Mouse (Mus musculus) cerebellum, adult 11 months (tissue): ENCODE measurements at regions not wholly inside any gene's neighbourhood (a gene's known extent, or its start where the extent isn't known, plus 50 kb on each side); places are given as distances from the start of the nearest gene placed in this dataset.
"Not testable (repeated sequence)": the region's sequence is repeated elsewhere in the genome, so short reads cannot be mapped to it uniquely, and the experiment has no call there.

Experiments
- DNase-seq: peaks from one replicate; pipeline ENCODE4 v3.0.0; 2022

GRCm38 (mm10) chr1:185847161-185847560 lies 269.9 kb downstream of the Lyplal1 start:
- no peak for DNase-seq

DNA sequence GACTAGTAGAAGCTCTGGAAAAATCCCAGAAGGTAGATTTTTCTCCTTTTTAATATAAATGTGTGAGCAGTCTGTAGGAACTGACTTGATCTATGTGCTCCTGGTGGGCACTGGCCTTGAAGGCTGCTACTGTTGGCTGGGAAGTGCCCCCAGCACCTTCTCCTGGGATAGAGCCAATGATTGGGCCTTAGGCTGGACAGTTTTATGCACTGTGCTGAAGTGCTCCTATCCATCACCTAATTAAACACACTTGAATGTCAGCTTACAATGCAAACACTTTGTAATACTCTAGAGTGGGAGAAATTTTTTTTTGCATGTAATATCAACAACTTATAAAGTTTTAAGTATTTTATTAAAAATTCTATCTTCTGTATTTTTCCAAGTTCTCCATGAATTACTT lies 266.5 kb downstream of the Lyplal1 start:
- no peak for DNase-seq

- DNase-seq: no peak
These were observed 265.7 kb downstream of the Lyplal1 start for GRCm38 (mm10) chr1:185851262-185851893.

- no peak for DNase-seq
These were observed 255.4 kb downstream of the Lyplal1 start for GRCm38 (mm10) chr1:185861692-185862091.

DNA sequence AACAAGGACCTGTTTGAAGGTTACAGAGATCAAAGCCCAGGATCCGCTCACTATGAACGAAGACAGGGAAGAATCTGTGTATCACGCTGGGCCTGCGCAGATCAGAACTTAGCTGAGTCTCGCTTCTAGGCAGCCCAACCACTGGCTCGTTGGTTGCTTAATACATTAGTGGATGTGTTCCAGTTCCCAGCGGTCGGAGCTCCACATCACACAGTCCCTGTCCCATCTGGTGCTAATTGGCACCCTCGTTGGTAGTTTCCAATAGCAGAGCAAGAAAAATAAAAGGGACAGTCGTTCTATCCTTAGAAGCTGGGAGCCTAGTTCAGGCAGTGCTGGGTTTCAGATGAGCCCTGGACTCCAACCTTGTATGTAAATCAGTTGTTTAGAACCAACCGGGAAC lies 251.2 kb downstream of the Lyplal1 start:
- DNase-seq: no peak

GRCm38 (mm10) chr1:185866612-185867011 lies 250.5 kb downstream of the Lyplal1 start:
- no peak for DNase-seq

- no peak for DNase-seq
These were observed 250.1 kb downstream of the Lyplal1 start for GRCm38 (mm10) chr1:185867018-185867417.

DNA sequence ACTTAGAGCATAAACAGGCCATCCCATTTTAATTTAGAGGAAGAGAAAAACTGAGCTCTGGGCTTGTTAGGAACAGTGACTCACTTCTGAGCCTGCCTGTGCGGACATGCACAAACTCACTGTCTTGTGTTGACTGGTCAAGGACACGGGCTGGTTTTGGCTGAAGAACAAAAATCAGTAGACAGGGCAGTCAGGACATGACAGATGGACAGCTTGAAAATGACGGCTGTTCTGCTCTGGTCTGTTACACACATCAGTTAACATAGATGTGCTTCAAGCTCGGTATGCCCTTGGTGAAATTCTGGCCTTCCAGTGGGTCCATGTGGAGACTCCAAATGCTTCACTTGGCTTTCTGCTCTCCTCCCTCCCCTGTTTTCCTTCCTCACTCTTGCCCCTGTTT lies 248.4 kb downstream of the Lyplal1 start:
- no peak for DNase-seq

DNA sequence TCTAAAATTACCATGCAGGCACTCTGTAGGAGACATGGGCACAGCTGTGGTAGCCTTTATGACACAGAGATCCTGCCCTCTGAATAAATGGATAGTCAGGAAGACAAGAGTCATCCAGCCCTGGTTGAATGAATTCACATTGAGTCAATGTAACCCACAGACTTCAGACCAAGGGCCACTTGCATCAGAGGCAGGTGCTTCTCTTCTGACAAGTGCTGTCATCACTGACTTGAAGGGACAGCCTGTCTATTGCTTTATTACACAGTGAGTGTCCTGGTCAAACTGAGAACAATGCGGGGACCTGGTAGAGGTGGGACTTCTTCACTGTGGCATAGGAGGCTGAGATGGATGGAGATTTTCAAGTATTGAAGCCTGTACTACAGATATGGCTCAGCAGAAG lies 230.1 kb downstream of the Lyplal1 start:
- no peak for DNase-seq

DNA sequence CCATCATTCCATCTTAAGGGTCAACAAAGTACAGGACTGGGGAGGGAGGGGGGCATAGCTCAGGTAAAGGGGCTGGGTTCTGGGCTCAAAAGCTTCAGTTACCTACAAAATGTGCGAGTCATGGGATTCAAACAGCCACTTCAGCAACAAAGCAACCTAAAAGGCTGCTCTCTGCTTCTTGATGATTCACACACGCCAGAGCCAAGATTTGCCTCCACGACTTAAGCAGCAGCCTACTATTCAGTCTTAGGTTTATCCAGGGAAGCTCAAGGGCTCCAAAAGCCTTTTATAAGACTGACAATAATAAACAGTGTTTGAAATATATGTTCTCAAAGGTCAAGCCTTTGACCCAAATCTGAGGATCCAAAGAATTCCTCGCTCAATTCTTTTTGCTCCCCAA lies 225.3 kb downstream of the Lyplal1 start:
- no peak for DNase-seq

GRCm38 (mm10) chr1:185893421-185893820 lies 223.7 kb downstream of the Lyplal1 start:
- DNase-seq: no peak

GRCm38 (mm10) chr1:185898475-185898874 lies 218.6 kb downstream of the Lyplal1 start:
- no peak for DNase-seq

- no peak for DNase-seq
These were observed 216.8 kb downstream of the Lyplal1 start for GRCm38 (mm10) chr1:185900316-185900715.

- no peak for DNase-seq
These were observed 214.7 kb downstream of the Lyplal1 start for GRCm38 (mm10) chr1:185902395-185902794.

DNA sequence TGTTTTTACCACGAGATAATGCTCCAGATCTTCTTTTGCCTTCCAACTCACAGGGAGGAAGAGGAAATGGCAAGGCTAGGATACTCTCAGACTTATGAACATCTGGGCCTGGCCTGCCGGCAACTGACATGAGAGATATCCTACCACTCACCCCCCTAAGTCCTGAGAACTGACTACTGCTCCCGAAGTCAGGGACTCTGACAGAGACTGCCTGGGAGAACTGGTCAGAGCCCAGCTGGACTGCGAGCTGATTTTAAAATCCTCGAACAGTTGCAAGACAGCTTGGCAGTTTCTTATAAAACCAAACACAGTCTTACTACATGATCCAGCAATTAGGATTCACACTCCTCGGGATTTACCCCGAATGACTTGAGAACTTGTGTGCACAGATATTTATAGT lies 211.4 kb downstream of the Lyplal1 start:
- no peak for DNase-seq

DNA sequence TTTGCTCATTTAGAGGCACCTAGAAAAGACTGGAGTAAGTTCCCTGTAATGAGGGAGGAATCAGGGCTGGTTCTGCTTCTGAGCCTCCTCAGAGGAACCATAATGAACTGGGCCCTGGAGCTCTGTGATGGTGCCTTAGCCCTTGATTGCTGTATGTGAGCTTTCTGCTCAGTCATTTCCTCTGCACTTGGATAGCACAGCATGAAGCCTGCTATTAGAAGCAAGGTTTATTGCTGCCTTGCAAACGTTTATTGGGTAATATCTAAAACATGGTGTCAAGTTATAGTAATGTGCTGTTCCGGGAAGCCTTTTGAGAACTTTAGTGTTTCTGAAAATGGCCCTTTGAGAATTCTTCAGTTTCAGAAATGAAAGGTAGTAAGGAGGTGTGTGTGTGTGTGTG lies 201.5 kb downstream of the Lyplal1 start:
- DNase-seq: no peak

- DNase-seq: no peak
These were observed 198.4 kb downstream of the Lyplal1 start for GRCm38 (mm10) chr1:185918663-185919062.

DNA sequence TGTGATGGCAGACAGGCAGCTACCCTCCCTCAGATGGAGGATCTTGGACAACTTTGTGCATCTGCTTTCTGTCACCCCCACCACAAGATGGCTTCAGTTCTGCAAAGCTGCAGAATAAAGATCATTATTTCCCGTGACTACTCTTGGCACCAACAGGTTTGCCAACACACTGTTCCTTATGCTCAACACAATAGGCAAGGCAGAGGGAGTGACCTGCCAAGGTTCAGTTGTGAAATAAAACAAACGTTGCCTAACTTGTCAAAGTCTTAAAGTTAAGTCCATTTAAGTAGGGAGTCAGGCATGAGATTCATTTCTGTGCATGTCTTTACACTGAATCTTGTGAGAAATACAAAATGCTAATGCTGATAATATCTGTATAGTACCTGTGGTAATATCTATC lies 193.4 kb downstream of the Lyplal1 start:
- DNase-seq: no peak

DNA sequence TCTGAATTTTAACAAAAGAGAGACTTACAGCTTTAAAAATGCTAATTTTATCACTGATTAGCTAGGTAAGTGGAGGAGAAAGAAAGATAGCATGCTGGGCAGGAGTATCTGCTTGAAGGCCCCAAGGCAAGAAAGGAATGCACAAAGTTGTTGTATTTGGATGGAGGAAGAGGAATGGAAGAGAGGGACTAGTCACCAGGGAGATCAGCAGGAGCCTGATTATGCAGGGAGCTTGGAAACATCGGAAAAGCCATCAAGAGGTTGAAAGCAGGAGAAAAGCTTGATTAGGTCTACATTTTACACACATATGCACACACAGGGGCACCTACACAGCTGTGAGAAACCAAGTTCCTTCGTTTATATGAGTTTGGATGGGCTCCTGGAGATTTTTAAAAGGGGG lies 188.1 kb downstream of the Lyplal1 start:
- no peak for DNase-seq

DNA sequence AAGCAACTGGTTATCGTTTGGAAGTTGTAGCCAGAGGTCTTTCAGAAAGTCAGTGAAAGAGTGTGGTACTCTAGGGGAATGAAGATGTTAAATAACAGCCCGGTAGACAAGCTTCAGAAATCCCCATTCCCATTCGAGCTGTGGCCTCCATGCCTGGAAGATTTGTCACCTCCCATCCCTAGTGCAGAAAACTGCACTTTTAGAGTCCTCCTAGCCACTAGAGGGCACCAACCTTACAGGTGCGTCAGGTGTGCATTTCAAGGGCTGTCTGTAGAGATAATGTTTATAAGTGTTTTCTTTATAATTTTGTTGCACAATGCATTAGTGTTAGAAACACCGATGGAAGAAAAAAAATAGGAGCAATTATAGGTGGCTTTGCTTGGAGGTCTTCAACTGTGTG lies 187.3 kb downstream of the Lyplal1 start:
- DNase-seq: no peak

DNA sequence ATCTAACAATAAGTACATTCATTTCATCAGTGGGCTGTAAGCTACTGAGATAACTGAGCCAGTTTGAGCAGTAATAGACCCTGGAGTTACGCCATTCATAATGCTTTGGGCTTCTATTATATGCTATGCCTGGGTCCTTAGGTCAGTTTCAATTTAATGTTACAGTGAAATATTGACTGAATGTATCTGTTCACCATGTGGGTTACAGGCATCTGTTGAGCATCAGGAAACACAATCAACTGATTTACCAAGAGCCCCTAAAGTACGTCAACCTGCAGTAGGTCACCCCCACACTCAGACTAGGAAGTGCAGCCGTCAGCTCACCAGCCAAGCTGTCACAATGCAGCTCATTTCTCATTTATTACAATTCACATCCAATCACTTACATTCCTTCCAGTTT lies 183.5 kb downstream of the Lyplal1 start:
- DNase-seq: no peak

GRCm38 (mm10) chr1:185937026-185937425 lies 180.1 kb downstream of the Lyplal1 start:
- no peak for DNase-seq

DNA sequence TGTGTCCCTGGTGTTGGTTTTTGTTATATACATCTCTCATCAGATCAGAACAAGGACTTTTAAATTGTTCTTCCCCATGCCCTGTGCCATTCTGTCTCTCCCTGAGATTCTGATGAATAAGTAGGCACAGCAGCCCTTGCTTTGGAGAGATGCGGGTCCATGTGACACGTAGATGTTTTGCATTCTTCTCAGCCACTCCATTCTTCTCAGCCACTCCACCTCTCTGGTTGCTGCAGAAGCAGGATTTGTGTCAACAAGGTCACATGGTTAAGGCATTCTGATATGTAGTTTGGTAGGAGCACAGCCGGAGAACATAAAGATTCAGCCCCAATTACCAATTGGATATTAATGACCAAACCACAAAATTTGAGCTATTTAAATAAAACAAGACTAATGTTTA lies 177.2 kb downstream of the Lyplal1 start:
- no peak for DNase-seq

DNA sequence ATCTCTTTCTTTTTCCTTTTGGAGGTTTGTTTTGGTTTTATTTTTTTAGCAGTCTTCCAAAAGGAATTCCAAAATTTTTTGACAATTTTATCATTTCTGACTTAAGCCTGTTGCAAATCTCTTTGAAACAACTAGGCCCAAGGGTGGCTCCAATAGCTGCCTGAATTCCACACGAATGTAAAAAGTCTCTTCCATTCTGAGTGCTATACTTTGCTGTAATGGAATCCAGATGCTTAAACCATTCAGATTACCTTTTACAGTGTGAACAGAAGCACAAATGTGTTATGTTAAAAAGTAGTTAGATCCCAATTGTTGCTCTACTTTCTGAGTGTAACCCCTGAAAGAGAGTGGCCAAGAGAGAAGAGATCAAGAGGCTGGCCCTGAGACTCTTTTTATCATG lies 176.6 kb downstream of the Lyplal1 start:
- DNase-seq: no peak

GRCm38 (mm10) chr1:185951163-185951562 lies 165.9 kb downstream of the Lyplal1 start:
- DNase-seq: no peak

- DNase-seq: not testable (repeated sequence)
These were observed 161.3 kb downstream of the Lyplal1 start for GRCm38 (mm10) chr1:185955821-185956220.
